Mouse (Mus musculus) kidney, postnatal 25 days (tissue): ENCODE results near the gene Tmem135.

Source experiments
- DNase-seq, 2 experiments: peaks; one replicate each; pipeline ENCODE4 v3.0.0; 2021; ENCODE audit warnings: mixed read lengths in 2 of 2

Tmem135 gene

GRCm38 (mm10) chr7:89404081-89404733 is at the start of gene Tmem135, which contains the start of gene Fzd4:
Tmem135 (minus strand) TSS chr7:89404222.
Fzd4 (plus strand) TSS chr7:89404355.
- DNase-seq: peak; percentile 99

- DNase-seq: no peak
Observed at GRCm38 (mm10) chr7:89450312-89450711, 46.3 kb upstream of the Tmem135 start.

- no peak for DNase-seq
Observed at GRCm38 (mm10) chr7:89445137-89445536, 41.1 kb upstream of the Tmem135 start.

- DNase-seq: no peak
Observed at GRCm38 (mm10) chr7:89442242-89442641, 38.2 kb upstream of the Tmem135 start.

- no peak for DNase-seq
Observed at GRCm38 (mm10) chr7:89441291-89441690, 37.3 kb upstream of the Tmem135 start.

- DNase-seq: peak; percentile 66 to 77
Observed at GRCm38 (mm10) chr7:89437589-89437988, 33.6 kb upstream of the Tmem135 start.

GRCm38 (mm10) chr7:89436404-89436803 is 32.4 kb upstream of the Tmem135 start:
- DNase-seq: no peak

- DNase-seq: peak; percentile 82 to 95
Observed at GRCm38 (mm10) chr7:89433893-89434616, 30.0 kb upstream of the Tmem135 start.

GRCm38 (mm10) chr7:89433193-89433892 is 29.3 kb upstream of the Tmem135 start:
- peak; percentile 66 to 69 for DNase-seq

GRCm38 (mm10) chr7:89431185-89431584 is 27.2 kb upstream of the Tmem135 start:
- no peak for DNase-seq

- DNase-seq: peak; percentile 58 to 76
Observed at GRCm38 (mm10) chr7:89429326-89429725, 25.3 kb upstream of the Tmem135 start.

- DNase-seq: peak; percentile 40 to 68
Observed at GRCm38 (mm10) chr7:89428804-89429203, 24.8 kb upstream of the Tmem135 start.

GRCm38 (mm10) chr7:89427101-89427500 is 23.1 kb upstream of the Tmem135 start:
- DNase-seq: peak; percentile 51 to 68

- peak; percentile 41 to 80 for DNase-seq
Observed at GRCm38 (mm10) chr7:89425803-89426725, 22.0 kb upstream of the Tmem135 start.

- peak in 1 of 2 experiments; percentile 65 for DNase-seq
Observed at GRCm38 (mm10) chr7:89424659-89425058, 20.6 kb upstream of the Tmem135 start.

GRCm38 (mm10) chr7:89423688-89424255 is 19.8 kb upstream of the Tmem135 start:
- peak; percentile 70 to 83 for DNase-seq

- DNase-seq: peak; percentile 57 to 71
Observed at GRCm38 (mm10) chr7:89423194-89423593, 19.2 kb upstream of the Tmem135 start.

GRCm38 (mm10) chr7:89422650-89423049 is 18.6 kb upstream of the Tmem135 start:
- no peak for DNase-seq

GRCm38 (mm10) chr7:89421294-89421693 is 17.3 kb upstream of the Tmem135 start:
- DNase-seq: no peak

- DNase-seq: no peak
Observed at GRCm38 (mm10) chr7:89418917-89419679, 15.1 kb upstream of the Tmem135 start.

- DNase-seq: no peak
Observed at GRCm38 (mm10) chr7:89418127-89418653, 14.2 kb upstream of the Tmem135 start.
